Mouse (Mus musculus): ENCODE measurements around the gene Henmt1. TPM values are rescaled to one million over a fixed set of nuclear protein-coding genes. Genes with fewer than 3 reads are reported as not detected.

The Henmt1 gene
- polyA plus RNA-seq, 1 experiment, result not detected

- Histone ChIP-seq H3K4me1 (ENCODE audit: control insufficient read depth, insufficient read depth, insufficient read length, low read length) (no peaks in the 10 kb centered on the region), H3K36me3 (ENCODE audit: control insufficient read depth, insufficient read depth, low read length) (peaks cover 10% of the 10 kb centered on the region), H3K4me3 (ENCODE audit: low read depth, low read length) (no peak overlapping the region), H3K27ac (ENCODE audit: insufficient read depth, low read depth, low read length) (no peak overlapping the region), H3K27me3 (ENCODE audit: control insufficient read depth, insufficient read depth, low read length) (no peaks in the 10 kb centered on the region)
- 81% methylated on average over 2 of the region's 2 CpGs for WGBS
- TF ChIP-seq POLR2A (IDR thresholded peaks at IDR 0.05; ENCODE audit: low read depth, low read length), result no peak
Observed at GRCm38 (mm10) chr3:108995379-108995778, 55.7 kb downstream of the Henmt1 start.

GRCm38 (mm10) chr3:108997284-108997683 is 57.6 kb downstream of the Henmt1 start:
- Histone ChIP-seq H3K36me3 (ENCODE audit: control insufficient read depth, insufficient read depth, low read length) (peaks cover 2% of the 10 kb centered on the region), H3K27ac (ENCODE audit: insufficient read depth, low read depth, low read length) (no peak overlapping the region), H3K27me3 (ENCODE audit: control insufficient read depth, insufficient read depth, low read length) (no peaks in the 10 kb centered on the region), H3K4me3 (ENCODE audit: low read depth, low read length) (no peak overlapping the region), H3K4me1 (ENCODE audit: control insufficient read depth, insufficient read depth, insufficient read length, low read length) (no peaks in the 10 kb centered on the region)
- TF ChIP-seq CTCF (IDR thresholded peaks at IDR 0.05; ENCODE audit: extremely low read depth, insufficient read length, insufficient replicate concordance, low read depth, low read length) (no peak), POLR2A (IDR thresholded peaks at IDR 0.05; ENCODE audit: low read depth, low read length) (no peak)
- 39% methylated on average over 11 of the region's 11 CpGs for WGBS

GRCm38 (mm10) chr3:108997762-108998161 is 58.1 kb downstream of the Henmt1 start:
- TF ChIP-seq POLR2A (IDR thresholded peaks at IDR 0.05; ENCODE audit: low read depth, low read length) (no peak), CTCF (IDR thresholded peaks at IDR 0.05; ENCODE audit: extremely low read depth, insufficient read length, insufficient replicate concordance, low read depth, low read length) (no peak)
- Histone ChIP-seq H3K4me1 (ENCODE audit: control insufficient read depth, insufficient read depth, insufficient read length, low read length) (no peaks in the 10 kb centered on the region), H3K4me3 (ENCODE audit: low read depth, low read length) (no peak overlapping the region), H3K27me3 (ENCODE audit: control insufficient read depth, insufficient read depth, low read length) (no peaks in the 10 kb centered on the region), H3K36me3 (ENCODE audit: control insufficient read depth, insufficient read depth, low read length) (peaks cover 4% of the 10 kb centered on the region), H3K27ac (ENCODE audit: insufficient read depth, low read depth, low read length) (no peak overlapping the region)
- WGBS, result 40% methylated on average over 4 of the region's 4 CpGs

- TF ChIP-seq POLR2A (IDR thresholded peaks at IDR 0.05; ENCODE audit: low read depth, low read length) (no peak), CTCF (IDR thresholded peaks at IDR 0.05; ENCODE audit: extremely low read depth, insufficient read length, insufficient replicate concordance, low read depth, low read length) (no peak)
- peaks cover 4% of the 10 kb centered on the region; the same call in 1 of the 2 replicates for H3K36me3 ChIP-seq (ENCODE audit: control insufficient read depth, insufficient read depth, low read length)
- WGBS, result 50% methylated on average over 1 of the region's 1 CpGs
- no peaks in the 10 kb centered on the region for H3K27me3 ChIP-seq (ENCODE audit: control insufficient read depth, insufficient read depth, low read length)
- no peak overlapping the region for H3K27ac ChIP-seq (ENCODE audit: insufficient read depth, low read depth, low read length)
- H3K4me3 ChIP-seq (ENCODE audit: low read depth, low read length), result no peak overlapping the region
- H3K4me1 ChIP-seq (ENCODE audit: control insufficient read depth, insufficient read depth, insufficient read length, low read length), result no peaks in the 10 kb centered on the region
Observed at GRCm38 (mm10) chr3:108999173-108999572, 59.5 kb downstream of the Henmt1 start.

- Histone ChIP-seq H3K4me1 (ENCODE audit: control insufficient read depth, insufficient read depth, insufficient read length, low read length) (no peaks in the 10 kb centered on the region; the same call in 1 of the 2 replicates), H3K27ac (ENCODE audit: insufficient read depth, low read depth, low read length) (no peak overlapping the region), H3K27me3 (ENCODE audit: control insufficient read depth, insufficient read depth, low read length) (no peaks in the 10 kb centered on the region), H3K4me3 (ENCODE audit: low read depth, low read length) (no peak overlapping the region), H3K36me3 (ENCODE audit: control insufficient read depth, insufficient read depth, low read length) (peaks cover 4% of the 10 kb centered on the region; the same call in 1 of the 2 replicates)
- TF ChIP-seq CTCF (IDR thresholded peaks at IDR 0.05; ENCODE audit: extremely low read depth, insufficient read length, insufficient replicate concordance, low read depth, low read length), result no peak
- TF ChIP-seq POLR2A (IDR thresholded peaks at IDR 0.05; ENCODE audit: low read depth, low read length), result no peak
- 83% methylated on average over 5 of the region's 5 CpGs for WGBS
Observed at GRCm38 (mm10) chr3:109005777-109006176, 66.1 kb downstream of the Henmt1 start.

GRCm38 (mm10) chr3:109008180-109008579 is 68.5 kb downstream of the Henmt1 start:
- Histone ChIP-seq H3K36me3 (ENCODE audit: control insufficient read depth, insufficient read depth, low read length) (no peaks in the 10 kb centered on the region), H3K4me1 (ENCODE audit: control insufficient read depth, insufficient read depth, insufficient read length, low read length) (no peaks in the 10 kb centered on the region; the same call in 1 of the 2 replicates), H3K27me3 (ENCODE audit: control insufficient read depth, insufficient read depth, low read length) (no peaks in the 10 kb centered on the region), H3K27ac (ENCODE audit: insufficient read depth, low read depth, low read length) (no peak overlapping the region), H3K4me3 (ENCODE audit: low read depth, low read length) (no peak overlapping the region)
- no peak for TF ChIP-seq POLR2A (IDR thresholded peaks at IDR 0.05; ENCODE audit: low read depth, low read length)
- no peak for TF ChIP-seq CTCF (IDR thresholded peaks at IDR 0.05; ENCODE audit: extremely low read depth, insufficient read length, insufficient replicate concordance, low read depth, low read length)
- WGBS, result 78% methylated on average over 5 of the region's 5 CpGs

Other genes with a start within 250 kb of the Henmt1 start
- gene Gpsm2, start 217.6 kb upstream of the Henmt1 start, polyA plus RNA-seq (2012; rRNA removed), result 4.6 and 8.7 TPM in 2 replicates
- not detected in 2 replicates for gene Aknad1, start 200.2 kb upstream of the Henmt1 start, polyA plus RNA-seq (2012; rRNA removed)
- gene Stxbp3, start 99.3 kb upstream of the Henmt1 start, polyA plus RNA-seq (2012; rRNA removed), result 1.7 and 4.5 TPM in 2 replicates
- 0.10 TPM in 2 replicates for gene Fndc7, start 49.9 kb upstream of the Henmt1 start, polyA plus RNA-seq (2012; rRNA removed)
- gene Prpf38b, start 28.1 kb upstream of the Henmt1 start, polyA plus RNA-seq (2012; rRNA removed), result 38.0 and 73.9 TPM in 2 replicates
- gene Gm9857, start 572 bp downstream of the Henmt1 start, polyA plus RNA-seq (2012; rRNA removed), result not detected in 2 replicates
- 1.0 and 3.0 TPM in 2 replicates for gene Fam102b, start 87.7 kb downstream of the Henmt1 start, polyA plus RNA-seq (2012; rRNA removed)
- gene Slc25a54, start 140.6 kb downstream of the Henmt1 start, polyA plus RNA-seq (2012; rRNA removed), result not detected in 2 replicates
- 18.4 and 67.3 TPM in 2 replicates for gene Slc25a24, start 183.3 kb downstream of the Henmt1 start, polyA plus RNA-seq (2012; rRNA removed)

Data from small intestine, adult 2 months (tissue).